Mouse (Mus musculus) right cerebral cortex, postnatal 10 days (tissue): Measurements from ENCODE around the gene Rin3.
A peak's percentile ranks its signal among the peaks of the same experiment; 100 is the strongest.
"Not testable (repeated sequence)": the region's sequence is repeated elsewhere in the genome, so short reads cannot be mapped to it uniquely, and the experiment has no call there.

Experiments used
- DNase-seq, 2 experiments: peaks; one replicate each; pipeline ENCODE4 v3.0.0; 2021; ENCODE audit warnings: low spot score in 2 of 2

Rin3 gene

DNA sequence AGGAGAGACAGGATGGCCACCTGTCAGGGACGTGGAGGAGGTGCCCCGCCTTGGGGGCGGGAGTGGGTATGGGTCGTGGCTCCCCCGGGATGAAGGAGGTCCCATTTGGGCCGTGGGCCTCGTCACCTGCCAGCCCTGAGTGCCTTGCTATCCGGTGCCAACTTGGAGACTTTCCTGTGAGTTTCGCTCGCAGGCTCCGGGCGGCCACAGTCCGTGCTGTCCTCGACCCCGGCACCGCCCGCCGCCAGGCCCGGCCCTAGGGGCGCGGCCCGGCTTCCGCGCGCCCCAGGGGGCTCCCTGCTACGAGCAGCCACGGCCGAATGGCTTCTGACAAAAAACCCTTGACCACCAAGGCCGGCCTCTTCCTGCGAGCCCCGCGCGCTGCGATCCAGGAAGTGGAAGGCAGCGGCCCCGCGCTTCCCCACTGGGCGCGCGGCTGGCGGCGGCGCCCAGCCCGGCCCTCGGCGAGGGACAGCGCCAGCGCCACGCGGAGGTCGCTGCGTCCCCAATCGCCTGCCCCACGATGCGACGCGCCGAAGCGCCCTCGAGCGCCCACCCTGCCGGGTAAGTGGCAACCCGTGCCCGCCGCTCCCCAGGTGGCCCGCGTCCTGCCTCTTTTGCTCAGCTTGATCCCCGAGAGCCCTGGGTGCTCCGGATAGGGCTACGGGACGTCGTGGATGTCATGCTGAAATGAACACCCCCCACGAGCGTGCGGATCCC is at the start of gene Rin3:
Gene Rin3 (plus strand): TSS at position 286 of the 720 bp plus-strand sequence.
- DNase-seq: peak in 1 of 2 experiments; percentile 46

DNA sequence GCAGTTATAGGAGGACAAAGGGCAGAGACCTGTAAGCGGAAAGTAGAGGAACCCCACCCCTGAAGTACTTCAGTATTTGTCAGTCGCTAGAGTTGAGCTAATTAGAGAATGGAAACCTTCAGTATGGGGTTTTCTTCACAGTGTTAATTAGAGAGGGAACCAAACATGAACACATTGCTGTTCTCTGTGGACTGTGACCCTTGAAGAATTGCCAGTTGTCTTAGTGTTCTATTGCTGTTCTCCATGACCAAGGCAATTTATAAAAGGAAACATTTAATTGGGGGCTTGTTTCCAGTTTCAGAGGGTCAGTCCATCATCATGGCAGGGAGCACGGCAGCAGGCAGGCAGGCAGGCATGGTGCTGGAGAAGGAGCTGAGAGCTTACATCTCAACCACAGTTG is 47.3 kb upstream of the Rin3 start:
- DNase-seq: no peak

DNA sequence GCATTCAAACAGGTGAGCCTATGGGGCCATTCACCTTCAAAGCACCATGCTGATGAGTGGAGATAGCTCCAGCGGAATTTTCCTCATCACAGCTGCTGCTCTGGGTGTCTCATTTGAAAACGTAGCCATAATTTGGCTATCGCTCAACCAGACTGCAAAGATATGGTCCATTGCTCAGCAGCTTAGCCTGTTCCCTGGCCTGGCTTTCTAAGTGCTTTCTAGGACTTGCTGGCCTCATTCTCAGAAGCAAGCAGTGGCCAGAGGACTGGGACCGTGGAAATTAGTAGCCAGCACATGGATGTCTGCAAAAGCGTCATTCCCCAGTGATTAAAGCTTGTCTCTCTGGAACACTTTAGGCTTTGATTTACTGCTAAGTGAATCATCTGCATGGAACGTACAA is 46.5 kb upstream of the Rin3 start:
- DNase-seq: no peak

DNA sequence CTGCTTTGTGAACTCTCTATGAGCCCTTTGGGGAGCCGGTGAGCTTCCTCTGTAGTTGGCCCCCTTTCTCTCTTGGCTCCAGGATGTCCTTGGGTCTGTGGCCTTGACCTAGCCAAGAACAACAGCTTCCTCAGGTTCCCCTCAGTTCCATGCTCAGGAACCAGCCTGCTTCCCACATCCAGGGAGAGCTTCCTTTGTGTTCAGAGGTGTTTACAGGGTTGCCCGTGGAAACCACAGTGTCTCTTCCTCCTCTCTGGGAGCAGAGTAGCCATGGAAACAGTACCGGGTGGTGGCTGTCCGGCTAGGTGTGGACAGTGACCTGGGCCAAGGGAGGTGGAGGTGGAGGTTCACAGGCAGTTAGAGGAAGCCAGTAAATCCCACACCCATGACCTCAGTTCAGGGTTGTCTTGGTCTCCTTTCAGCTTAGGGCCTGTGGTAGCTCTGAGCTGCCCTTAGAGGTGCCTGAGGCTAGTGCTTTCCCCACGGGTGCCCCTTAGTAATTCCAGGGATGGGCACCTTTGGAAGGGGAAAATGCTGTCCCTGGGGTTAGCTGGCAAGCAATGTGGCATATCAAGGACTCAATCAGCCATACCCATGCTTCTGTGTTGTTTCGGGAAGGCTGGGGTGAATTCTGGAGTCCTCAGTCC is 40.6 kb upstream of the Rin3 start:
- DNase-seq: peak; percentile 33 to 43

DNA sequence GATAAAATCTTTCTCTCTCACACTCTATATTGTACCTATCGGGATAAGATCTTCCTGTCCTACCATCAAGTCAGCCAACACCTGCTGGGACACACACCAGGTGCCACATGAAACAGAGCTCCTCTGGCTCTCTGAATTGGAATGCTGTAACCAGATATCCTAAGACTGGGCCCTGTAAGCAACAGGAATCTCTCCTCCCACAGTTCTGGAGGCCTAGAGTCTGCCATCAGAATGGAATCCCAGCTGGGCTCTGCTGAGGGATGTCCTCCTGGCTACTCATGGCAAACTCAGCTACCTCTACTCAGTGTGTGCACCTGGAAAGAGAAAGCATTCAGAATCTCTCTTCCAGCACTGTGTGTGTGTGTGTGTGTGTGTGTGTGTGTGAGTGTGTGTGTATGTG is 38.9 kb upstream of the Rin3 start:
- DNase-seq: no peak

DNA sequence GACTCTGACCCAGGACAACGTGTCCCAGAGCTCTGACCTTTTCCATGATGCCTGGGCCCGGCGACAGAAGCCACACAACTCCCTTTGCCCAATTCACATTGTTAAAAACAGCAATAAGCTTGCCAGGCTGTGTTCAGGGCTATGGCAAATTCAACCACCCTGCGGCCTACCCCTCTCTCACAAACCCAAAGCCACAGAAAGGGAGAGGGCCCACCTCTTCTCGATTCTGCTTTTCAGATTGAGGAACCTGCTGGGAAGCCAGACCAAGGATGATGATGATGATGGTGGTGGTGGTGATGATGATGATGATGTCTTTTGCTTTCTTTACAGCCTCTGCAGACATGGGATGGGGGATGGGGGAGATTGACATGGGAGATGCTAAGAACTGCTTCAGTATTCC is 36.6 kb upstream of the Rin3 start:
- no peak for DNase-seq

DNA sequence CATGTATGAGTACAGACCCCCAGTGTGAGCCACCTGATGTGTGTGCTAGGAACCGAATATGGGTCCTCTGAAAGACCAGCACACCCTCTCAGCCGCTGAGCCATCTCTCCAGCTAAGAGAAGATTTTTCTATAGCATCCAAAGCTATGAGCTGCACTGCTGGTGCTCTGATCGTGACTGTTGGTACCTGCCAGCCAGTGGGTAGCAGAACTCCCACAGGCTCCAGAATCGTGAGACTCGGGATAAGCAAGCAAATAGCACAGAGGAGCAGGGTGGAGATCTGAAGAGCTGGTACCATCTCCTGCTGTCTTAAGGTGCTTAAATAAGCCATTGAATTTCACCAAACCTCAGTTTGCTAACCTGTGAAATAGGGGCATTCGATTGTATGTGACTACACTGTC is 34.7 kb upstream of the Rin3 start:
- DNase-seq: no peak

DNA sequence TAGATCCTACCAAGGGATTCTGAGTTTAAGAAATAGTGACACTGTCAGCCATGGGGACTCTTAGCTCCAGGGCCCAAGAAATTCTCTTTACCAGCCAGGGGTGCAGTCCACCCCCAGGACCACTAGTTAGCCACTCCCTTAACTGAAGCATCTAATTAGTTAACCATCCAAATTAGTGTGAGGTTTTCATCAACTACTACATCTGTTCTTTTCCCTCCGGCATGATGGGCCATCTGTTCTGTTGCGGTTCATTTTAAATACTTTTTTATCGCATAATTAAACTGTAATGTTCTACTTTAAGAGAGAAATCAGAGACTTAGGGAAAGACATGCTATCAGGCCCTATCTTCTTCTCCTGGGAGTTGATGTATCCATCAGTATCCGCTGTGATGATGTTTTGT is 32.5 kb upstream of the Rin3 start:
- peak in 1 of 2 experiments; percentile 54 for DNase-seq

DNA sequence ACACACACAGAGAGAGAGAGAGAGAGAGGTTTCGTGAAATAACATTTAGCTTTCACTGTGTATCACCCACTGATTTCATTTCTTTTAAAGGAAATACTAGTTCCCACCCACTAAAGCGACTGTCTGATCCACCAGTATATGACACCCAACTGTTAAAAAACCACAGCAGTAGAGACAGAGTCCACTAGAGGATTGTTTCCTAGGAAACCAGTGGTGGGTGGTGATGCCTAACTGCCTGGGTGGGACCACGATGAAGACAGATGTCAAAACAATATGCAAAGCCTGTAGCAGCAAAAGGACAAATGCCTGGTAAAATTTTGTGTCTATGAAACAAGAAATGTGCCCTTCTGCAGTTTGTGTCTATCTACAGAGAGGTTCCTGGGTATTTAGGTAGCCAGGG is 31.8 kb upstream of the Rin3 start:
- peak in 1 of 2 experiments; percentile 59 for DNase-seq

DNA sequence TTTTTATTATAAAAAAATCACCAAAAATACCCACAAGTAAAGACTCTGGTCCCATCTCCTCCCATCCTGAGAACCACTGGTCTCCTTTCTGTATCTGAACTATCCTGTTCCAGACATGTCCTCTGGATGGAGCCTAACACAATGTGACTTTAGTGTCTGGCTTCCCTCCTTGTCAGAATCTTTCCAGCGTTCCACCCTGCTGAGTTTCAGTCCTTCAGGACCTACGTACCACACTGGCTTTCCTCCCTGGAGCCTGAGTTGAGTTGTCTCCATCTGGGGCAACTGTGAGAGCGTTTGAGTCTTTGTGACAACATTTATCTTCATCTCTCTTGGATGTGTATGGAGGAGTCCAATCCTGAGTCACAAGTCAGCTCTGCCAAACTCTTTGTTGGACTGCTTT is 30.9 kb upstream of the Rin3 start:
- DNase-seq: peak in 1 of 2 experiments; percentile 38

DNA sequence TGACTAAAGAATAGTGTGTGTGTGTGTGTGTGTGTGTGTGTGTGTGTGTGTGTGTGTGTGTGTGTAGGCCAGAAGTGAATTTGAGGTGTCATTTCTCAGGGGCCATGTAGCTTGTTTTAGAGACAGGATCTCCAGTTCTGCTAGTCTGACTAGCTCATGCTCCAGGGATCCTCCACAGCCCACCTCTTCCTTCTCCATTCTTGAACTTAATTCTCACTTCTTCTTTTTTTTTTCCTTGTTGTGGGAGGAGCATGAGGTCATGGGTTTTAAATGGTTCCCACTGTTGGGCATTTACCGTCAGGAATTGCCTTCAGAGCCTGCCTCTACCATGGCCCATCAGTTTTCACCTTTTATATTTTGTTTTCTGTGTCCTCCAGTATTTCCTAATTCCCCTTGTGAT is 30.3 kb upstream of the Rin3 start:
- DNase-seq: no peak

DNA sequence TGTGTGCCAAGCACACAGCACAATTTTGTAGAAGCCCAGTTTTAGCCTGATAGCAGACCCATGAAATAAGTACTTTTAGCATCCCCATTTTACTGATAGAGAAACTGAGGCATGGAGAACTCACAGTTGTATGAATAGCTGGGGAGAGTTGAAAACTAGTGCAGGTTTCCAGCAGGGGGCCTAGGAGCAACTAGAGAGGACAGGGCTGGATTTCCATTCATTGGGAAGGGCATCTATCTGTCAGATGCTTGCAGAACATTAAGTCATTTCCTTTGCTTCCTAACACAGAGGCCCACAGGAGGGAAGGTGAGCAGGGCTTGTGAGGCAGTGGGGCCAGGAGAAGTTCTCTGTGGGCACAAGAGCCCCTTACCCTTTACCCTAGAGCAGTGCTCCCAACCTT is 27.8 kb upstream of the Rin3 start:
- no peak for DNase-seq

DNA sequence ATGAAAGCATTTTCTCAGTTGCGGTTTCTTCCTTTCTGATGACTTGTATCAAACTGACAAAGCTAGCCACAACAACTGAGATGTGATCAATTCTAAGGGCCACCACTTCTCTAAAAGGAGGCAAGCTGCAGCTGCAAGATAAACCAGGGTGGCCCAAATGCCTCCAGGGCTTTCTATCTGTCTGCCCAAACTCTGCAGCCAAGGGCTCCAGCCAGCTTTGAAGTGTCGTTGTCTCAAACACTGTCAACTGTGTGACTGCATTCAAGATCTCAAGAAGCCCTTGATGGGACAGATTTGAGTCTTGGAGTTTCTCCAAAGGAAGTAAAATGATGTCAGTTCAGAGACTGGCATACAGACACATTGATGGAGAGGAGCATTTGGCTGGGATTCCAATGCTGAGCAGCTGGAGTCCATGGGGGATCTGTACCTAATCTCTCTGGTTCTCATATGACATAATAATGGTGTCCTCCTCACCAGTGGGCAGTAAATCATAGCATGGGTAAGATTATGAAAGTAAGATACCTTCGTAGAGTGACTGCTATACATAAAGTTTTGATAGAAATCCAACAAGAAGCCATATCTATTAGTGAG is 24.2 kb upstream of the Rin3 start:
- no peak for DNase-seq

DNA sequence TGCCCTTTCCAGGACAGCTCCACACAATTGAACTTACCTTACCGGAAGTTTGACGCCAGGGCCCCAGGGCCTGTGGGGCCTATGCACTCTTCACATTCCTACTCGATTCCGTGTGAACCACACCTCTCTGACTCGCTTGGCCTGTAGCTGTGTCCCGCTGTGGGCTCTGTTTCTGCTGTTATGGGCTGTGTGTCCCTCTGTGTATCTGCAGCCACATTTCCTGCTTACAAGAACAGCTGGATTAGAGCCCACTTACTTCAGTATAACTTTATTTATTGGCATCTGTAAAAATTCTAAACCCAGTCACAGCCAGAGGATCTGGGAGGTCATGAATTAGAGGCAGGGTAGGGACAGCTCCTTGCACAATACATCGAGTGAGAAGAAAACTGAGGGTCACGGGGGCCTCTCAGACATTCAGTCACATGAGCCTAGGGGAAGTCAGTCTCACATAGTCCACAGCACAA is 20.9 kb upstream of the Rin3 start:
- DNase-seq: no peak

DNA sequence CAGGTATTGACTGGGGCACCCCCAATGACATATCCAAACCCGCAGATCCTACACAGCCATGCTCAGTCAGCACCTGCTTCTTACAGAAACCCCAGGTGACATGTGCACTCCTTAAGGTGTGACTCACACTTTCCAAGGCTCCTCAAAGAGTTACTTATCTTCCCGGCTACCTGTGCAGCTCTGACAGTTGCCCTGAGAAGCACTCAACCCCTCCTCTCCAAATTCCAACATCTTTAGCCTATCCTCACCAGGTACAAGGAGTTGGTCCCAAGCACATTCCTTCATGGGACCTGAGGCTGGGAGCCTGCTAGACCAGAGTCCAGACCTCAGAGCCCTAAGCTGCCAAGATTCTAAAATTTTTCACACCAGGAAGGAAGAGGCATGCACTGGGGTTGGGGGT is 20.0 kb upstream of the Rin3 start:
- no peak for DNase-seq

DNA sequence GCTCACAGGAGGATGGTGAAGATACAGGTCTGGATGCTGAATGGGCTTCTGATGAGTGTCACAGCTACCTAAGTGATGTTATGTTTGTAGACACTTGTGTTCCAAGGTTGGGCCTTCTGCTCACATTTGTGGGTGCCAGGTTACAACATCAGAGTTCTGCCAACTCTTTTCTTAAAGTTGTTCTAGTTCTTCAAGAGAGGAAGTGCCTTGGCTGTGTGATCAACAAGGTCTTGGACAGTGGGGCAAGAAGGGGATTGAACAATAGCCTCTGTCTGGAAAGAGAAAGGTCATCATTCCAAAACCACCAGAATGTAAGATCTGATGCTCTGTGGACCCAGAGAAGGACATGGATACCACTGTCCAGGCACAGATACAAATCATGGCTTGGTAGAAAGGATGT is 19.6 kb upstream of the Rin3 start:
- no peak for DNase-seq

DNA sequence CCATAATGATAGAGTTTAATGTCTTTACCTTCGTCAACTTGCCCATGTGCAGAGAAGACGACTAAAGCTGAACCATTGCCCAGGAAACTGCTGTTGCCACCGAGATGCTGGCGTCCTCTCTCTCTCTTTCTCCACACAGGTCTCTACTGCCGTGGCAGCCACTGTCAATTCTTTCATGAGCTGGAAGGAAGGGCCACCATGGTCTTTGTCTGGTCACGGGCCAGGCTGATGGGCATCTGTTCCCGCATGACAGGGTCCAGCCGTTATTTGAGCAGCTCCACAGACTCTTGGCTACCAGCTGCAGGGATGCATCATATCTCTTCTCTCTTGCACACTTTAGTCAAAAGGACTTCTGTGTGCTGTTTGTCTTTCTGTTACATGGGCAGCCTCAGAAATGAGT is 16.4 kb upstream of the Rin3 start:
- peak; percentile 41 to 55 for DNase-seq

DNA sequence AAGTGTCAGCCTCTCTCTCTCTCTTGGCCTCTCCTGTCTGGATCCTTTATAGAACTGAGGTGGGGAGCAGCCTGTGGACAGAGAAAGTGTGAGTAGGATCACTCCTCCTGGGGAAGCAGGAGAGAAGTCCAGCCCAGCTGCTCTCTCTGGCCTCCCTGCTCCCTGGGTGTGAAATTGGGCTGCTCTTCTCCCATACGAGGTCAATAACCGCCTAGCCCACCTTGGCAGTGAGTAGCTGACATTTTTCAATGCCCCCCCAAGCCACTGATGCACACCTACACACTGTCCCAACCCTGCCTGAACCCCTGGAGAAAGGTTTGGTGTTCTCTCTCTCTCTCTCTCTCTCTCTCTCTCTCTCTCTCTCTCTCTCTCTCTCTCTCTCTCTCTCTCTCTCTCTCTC is 13.7 kb upstream of the Rin3 start:
- no peak for DNase-seq

DNA sequence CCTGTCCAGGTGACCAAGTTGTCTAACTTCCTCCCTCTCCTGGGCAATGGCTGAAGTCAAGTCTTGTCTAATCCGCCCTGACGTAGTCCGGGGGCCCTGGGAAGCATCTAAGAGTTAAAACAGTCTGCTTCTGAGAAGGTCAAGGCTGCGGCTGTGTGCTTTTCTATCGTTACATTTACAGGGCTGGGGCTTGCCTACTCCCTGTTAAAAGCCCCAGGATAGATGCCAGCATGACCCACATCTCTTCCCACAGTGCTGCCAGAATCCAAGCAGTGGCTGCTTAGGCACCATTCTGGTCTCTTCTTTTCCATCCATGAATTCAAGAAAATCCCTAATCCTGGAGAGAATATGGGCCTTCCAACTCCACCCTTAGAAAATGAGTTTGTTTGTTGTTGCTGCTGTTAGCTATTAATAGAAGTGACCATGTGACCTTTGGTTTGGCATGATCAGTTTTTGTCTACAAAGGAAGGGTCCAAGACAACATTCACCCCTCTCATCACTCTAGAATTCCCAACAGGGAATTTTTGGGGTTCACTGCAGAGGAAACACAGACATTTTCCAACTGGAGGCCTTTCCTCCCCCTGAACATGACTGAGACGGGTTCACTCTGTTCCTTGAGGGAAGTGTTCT is 12.0 kb upstream of the Rin3 start:
- DNase-seq: no peak

DNA sequence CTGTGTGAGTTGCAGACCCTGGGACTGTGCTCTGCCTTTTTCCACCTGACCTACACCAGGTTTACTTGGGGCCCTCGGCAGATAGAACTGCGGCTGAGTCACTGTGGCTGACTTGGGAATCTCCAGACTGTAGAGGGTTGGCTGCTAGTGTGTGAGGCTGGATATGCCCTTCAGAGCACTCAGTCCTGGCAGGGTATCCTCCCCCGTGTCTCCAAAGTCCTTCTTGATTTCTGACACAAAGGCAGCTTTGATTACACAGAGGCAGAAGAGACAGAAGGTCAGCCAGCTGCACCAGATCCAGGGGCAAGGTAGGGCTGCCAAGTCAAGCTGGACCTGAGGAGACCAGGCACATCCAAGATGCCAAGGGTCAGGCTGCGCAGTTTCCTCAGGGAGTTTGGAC is 11.4 kb upstream of the Rin3 start:
- DNase-seq: no peak

DNA sequence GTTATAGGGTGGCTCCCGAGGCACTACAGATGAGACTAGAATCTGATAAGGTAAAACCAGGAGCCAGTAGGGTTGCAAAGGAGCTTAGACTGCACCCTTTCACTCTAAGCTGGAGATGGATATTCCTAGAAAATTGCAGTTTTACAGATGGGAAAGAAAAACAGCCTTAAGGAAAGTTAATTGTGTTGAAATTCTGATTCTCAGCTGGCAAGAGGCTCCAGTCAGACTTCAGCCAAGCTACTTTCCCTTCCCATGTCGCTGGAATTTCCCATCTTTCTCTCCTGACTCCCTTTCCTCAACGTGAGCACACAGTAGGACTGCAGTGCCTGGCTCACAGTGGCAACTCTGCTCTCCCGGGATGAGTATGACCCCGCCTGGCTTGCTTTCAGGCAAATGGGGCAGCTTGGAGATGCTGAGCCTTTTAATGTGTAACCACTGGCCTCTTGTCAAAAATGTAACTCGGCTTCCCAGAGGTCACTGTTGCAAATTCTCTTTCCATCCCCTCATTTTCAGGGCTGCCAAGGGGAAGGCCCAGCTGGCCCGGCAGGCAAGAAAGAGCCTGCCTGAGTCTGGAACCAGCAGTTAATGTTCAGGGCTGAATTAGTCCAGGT is 6.9 kb upstream of the Rin3 start:
- DNase-seq: no peak

DNA sequence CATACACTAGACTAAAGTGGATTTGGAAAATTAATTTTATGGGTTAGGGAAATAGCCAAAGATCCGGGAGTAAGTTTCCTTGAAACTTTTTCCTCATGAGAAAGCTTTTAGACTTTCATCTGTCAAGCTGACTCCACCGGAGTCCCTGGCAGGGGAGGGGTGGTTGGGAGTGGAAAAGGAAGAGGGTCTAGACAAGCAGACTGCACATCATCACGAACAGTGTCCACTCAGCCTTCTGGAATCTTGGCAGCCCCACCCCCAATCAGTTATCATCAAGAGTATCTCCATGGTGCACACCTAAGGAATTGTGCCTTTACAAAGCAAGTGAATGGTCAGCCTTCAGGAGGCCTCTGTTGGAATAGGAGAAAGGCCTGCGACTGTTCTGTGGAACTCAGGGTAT is 2.6 kb upstream of the Rin3 start:
- DNase-seq: not testable (repeated sequence)
